Mouse (Mus musculus) hindbrain, embryonic 10.5 days (tissue): ENCODE data around the gene Nmur1. TPM values are rescaled to one million over a fixed set of nuclear protein-coding genes. Genes with fewer than 3 reads are reported as not detected.
A peak's percentile ranks its signal among the peaks of the same experiment; 100 is the strongest.

Source experiments
- DNase-seq: peaks from one replicate; pipeline ENCODE4 v3.0.0-alpha.2; 2017; ENCODE audit warnings: low spot score
- H3K27ac ChIP-seq: fragments of 300-500 bp; sonication (generic); 2 replicates; pipeline ENCODE4 v1.5.1; 2016; ENCODE audit warnings: mild to moderate bottlenecking, moderate library complexity
- H3K27me3 ChIP-seq: fragments of 300-500 bp; sonication (generic); 2 replicates; pipeline ENCODE4 v1.6.1; 2016; ENCODE audit warnings: mild to moderate bottlenecking; ENCODE audit not compliant: poor library complexity, insufficient read depth, severe bottlenecking
- H3K36me3 ChIP-seq: fragments of 300-500 bp; sonication (generic); 2 replicates; pipeline ENCODE4 v1.6.1; 2016; ENCODE audit warnings: mild to moderate bottlenecking, moderate library complexity
- H3K4me1 ChIP-seq: fragments of 300-500 bp; sonication (generic); replicated peaks from 2 replicates; pipeline ENCODE4 v1.6.1; 2016; ENCODE audit warnings: mild to moderate bottlenecking
- H3K4me3 ChIP-seq: fragments of 300-500 bp; sonication (generic); 2 replicates; pipeline ENCODE4 v1.5.1; 2016; ENCODE audit warnings: mild to moderate bottlenecking, moderate library complexity
- H3K9me3 ChIP-seq: fragments of 300-500 bp; sonication (generic); 2 replicates; pipeline ENCODE4 v1.6.1; 2016; ENCODE audit warnings: mild to moderate bottlenecking, moderate library complexity
- WGBS: fragments of 180-500 bp; shearing (Covaris S2); methylation state at CpG from one replicate; pipeline ENCODE4 v1.1.7; 2016; 5-methylcytosine and 5-hydroxymethylcytosine counted together
- polyA plus RNA-seq: library from polyadenylated mRNA; unstranded; fragments of >200 nt; fragmentation: Nextera tagmentation; extraction: Ambion mirVana; gene quantifications from 2 replicates; pipeline ENCODE4 v1.2.1, GENCODE M21; 2016

Gene Nmur1
- polyA plus RNA-seq, 1 experiment from 2014 or later = 0.12 TPM

DNA sequence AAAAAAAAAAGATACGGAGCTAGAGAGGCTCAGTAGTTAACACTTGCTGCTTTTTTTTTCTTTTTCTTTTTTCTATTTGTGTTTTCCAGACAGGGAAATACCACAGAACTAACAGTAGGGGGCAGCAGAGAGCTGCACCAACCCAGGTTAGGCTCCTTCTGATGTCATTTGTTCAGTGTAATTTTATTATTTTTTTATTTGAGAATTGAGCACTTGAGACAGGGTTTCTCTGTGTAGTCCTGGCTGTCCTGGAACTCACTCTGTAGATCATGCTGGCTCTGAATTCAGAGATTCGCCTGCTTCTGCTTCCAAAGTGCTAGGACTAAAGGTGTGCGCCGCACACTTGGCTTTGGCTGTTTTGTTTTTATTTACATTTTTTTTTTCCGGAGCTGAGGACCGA is 9.7 kb downstream of the Nmur1 start:
- Histone ChIP-seq H3K4me3 (no peak overlapping the region), H3K4me1 (peaks cover 13% of the 10 kb centered on the region), H3K27me3 (no peaks in the 10 kb centered on the region), H3K36me3 (no peaks in the 10 kb centered on the region), H3K27ac (no peak overlapping the region), H3K9me3 (no peaks in the 10 kb centered on the region)
- WGBS = 63% methylated on average over 6 of the region's 6 CpGs
- DNase-seq = peak; percentile 17

DNA sequence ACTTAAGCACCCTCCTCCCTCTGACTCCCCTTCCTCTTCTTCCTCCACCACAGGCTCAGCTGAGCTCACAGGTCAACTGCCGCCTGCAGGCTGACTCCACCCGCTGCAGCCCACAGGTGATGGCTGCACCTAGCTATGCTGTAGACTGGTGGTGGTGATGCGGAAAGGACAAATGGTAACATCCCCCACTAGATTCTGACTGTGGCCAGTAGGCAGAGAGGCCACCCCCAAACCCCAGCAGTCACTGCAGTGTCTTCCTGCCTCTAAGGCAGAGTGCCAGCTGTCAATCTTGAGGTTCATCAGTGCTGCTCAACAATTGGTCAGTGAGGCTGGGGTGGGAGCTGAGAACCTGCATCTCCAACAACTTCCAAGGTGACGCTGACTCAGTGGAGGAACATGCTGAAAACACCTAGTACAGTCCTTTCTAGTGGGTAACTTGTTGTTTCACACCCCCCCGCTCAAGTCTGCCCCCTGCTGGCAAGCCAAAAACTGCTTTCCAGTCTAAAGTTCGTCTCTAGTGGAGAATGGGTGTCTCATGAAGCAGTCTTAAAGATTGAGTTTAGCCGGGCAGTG is 10.3 kb downstream of the Nmur1 start:
- H3K4me1 ChIP-seq = peaks cover 7% of the 10 kb centered on the region
- 71% methylated on average over 7 of the region's 7 CpGs for WGBS
- no peaks in the 10 kb centered on the region for H3K9me3 ChIP-seq
- no peak overlapping the region for H3K27ac ChIP-seq
- H3K27me3 ChIP-seq = no peaks in the 10 kb centered on the region
- no peak overlapping the region for H3K4me3 ChIP-seq
- H3K36me3 ChIP-seq = no peaks in the 10 kb centered on the region
- no peak for DNase-seq

DNA sequence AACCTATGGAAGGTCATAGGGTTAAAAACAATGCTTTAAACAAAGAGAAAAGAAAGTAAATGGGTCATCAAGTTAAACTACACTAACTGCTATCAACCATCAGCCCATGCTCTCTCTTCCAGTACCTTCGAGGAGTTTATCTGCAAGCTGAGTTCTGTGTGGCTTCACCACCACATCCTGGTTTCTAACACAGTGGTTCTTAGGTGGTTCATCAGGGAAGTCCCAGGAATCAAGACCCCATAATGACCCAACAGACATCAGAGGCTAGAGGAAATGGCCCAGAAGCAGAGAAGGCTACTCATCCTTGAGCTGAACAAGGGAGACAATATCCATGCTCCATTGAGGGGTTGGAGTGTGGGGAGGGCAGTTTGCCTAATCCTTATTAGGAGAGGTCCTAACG is 10.9 kb downstream of the Nmur1 start:
- Histone ChIP-seq H3K36me3 (no peaks in the 10 kb centered on the region), H3K27me3 (no peaks in the 10 kb centered on the region), H3K9me3 (no peaks in the 10 kb centered on the region), H3K4me3 (no peak overlapping the region), H3K27ac (no peak overlapping the region), H3K4me1 (0 out of 2 replicates have a peak, but pooled peaks cover 6% of the 10 kb centered on the region)
- 82% methylated on average over 2 of the region's 2 CpGs for WGBS
- DNase-seq = no peak

DNA sequence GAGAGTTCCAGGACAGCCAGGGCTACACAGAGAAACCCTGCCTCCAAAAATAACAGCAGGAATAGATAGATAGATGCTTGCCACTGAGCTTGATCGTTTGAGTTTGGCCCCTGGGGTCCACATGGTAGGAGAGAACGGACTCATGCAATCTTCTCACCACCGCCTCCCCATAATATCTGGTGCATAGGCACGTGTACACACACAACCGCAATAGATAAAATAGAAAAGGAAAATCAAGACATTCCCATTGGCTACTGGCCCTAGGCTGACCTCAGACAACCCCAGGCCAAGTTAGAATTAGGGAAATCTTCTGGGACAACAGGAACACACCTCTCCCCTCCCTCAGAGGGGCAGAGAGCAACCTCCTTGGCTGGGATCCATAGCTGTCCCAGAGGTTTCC is 11.3 kb downstream of the Nmur1 start:
- WGBS = 88% methylated on average over 5 of the region's 5 CpGs
- no peaks in the 10 kb centered on the region for H3K36me3 ChIP-seq
- DNase-seq = no peak
- H3K4me1 ChIP-seq = 0 out of 2 replicates have a peak, but pooled peaks cover 2% of the 10 kb centered on the region
- H3K9me3 ChIP-seq = no peaks in the 10 kb centered on the region
- no peaks in the 10 kb centered on the region for H3K27me3 ChIP-seq
- H3K27ac ChIP-seq = no peak overlapping the region
- H3K4me3 ChIP-seq = no peak overlapping the region

DNA sequence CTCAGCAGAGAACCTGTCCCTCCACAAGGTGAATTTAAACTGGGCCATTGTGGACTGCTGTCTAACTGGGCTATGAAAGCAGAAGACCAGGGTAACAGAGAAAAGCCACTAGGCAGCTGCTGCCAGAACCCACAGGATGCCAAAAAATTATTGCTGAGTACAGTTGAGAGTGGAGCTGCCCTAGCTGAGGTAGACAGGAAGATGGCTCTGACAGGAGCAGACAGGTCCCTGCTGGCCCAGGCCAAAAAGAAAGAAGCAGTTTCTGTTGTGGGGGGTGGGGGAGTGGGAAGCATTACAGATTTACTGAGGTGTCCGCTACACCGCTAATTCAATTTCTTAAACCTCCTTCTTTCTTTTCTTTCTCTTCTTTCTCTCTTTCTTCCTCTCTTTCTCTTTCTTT is 16.6 kb downstream of the Nmur1 start:
- peaks cover 4% of the 10 kb centered on the region for H3K9me3 ChIP-seq
- H3K4me1 ChIP-seq = peaks cover 8% of the 10 kb centered on the region; the same call in 1 of the 2 replicates
- H3K4me3 ChIP-seq = no peak overlapping the region
- H3K36me3 ChIP-seq = no peaks in the 10 kb centered on the region
- no peak for DNase-seq
- WGBS = 91% methylated on average over 2 of the region's 2 CpGs
- no peaks in the 10 kb centered on the region for H3K27me3 ChIP-seq
- no peak overlapping the region for H3K27ac ChIP-seq

DNA sequence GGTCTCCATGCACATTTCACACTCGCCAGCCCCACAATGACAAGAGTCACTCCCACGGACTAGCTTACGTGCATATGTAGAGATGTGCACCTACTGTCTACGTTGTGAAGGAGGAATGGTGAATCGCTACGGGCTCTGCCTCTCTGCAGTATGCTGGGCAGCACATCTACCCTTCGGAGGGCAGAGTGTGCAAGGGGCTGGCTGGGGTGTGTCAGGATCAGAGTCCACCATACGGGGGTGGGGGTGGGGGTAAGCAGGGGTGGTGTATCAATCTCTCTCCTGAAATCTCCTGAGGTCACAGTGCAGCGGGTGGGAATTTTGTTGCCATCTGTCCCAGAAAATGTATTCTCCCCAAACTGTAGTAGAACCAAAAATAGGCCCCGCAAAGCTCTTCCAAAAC is 17.5 kb downstream of the Nmur1 start:
- no peaks in the 10 kb centered on the region for H3K36me3 ChIP-seq
- DNase-seq = no peak
- WGBS = 71% methylated on average over 10 of the region's 10 CpGs
- peaks cover 8% of the 10 kb centered on the region; the same call in 1 of the 2 replicates for H3K4me1 ChIP-seq
- no peak overlapping the region; the same call in 1 of the 2 replicates for H3K27ac ChIP-seq
- no peaks in the 10 kb centered on the region for H3K27me3 ChIP-seq
- H3K9me3 ChIP-seq = peaks cover 5% of the 10 kb centered on the region
- no peak overlapping the region for H3K4me3 ChIP-seq

DNA sequence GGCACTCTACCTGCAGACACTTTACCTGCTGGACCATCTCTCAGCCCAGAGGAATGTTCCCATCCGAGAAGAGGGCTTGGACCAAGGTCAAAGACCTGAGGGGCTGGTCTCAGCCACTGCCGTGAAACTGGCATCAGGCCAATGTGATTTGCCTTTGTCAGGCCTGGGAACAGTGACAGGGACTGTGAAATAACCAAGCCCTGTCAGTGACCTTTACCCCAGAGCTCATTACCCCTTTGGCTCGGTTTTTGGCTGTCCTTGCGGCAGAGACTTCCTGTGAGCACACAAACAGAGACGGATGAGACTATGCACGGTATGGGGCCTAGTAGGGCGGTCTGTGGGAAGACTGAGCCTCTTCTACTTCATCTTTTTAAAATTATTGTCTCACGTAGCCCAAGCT is 19.1 kb downstream of the Nmur1 start:
- peak overlapping the region; percentile 40; the same call in 1 of the 2 replicates for H3K27ac ChIP-seq
- H3K4me3 ChIP-seq = no peak overlapping the region
- H3K27me3 ChIP-seq = no peaks in the 10 kb centered on the region
- peaks cover 5% of the 10 kb centered on the region for H3K9me3 ChIP-seq
- DNase-seq = no peak
- H3K36me3 ChIP-seq = no peaks in the 10 kb centered on the region
- 69% methylated on average over 8 of the region's 8 CpGs for WGBS
- peaks cover 8% of the 10 kb centered on the region; the same call in 1 of the 2 replicates for H3K4me1 ChIP-seq

DNA sequence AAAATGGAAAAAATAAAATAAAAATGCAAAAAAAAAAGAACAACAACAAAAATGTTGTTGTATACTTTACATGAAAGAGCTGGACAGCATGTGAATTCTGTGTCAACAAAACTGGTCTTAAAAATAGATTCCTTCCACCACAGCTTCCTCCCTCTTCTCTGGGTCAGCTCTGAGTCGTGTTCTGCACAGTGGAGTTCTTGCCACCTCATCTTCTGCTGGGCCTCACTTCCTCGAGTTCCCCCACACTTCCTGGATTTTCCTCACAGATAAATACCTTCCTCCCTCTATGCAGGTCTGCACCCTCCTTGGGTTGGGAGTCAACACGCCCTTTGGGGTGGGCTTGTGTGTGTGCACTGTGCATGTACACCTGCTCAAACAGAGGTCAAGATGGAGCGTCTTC is 19.7 kb downstream of the Nmur1 start:
- H3K9me3 ChIP-seq = peaks cover 5% of the 10 kb centered on the region
- H3K36me3 ChIP-seq = no peaks in the 10 kb centered on the region
- no peak overlapping the region for H3K27ac ChIP-seq
- H3K4me1 ChIP-seq = peaks cover 8% of the 10 kb centered on the region; the same call in 1 of the 2 replicates
- H3K27me3 ChIP-seq = no peaks in the 10 kb centered on the region
- no peak for DNase-seq
- H3K4me3 ChIP-seq = no peak overlapping the region
- 87% methylated on average over 4 of the region's 4 CpGs for WGBS

DNA sequence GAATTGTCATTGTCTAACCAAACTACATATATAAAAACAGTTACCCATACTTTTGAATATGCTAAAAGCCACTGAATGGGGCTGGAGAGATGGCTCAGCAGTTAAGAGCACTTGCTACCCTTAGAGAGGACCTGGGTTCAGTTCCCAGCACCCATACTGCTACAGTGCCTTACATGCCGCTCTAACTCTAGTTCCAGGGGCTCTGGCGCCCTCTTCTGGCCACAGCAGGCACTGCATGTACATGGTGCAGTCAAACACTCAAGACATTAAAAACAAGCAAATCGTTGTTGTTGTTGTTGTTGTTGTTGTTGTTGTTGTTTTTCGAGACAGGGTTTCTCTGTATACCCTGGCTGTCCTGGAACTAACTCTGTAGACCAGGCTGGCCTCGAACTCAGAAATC is 21.2 kb downstream of the Nmur1 start:
- Histone ChIP-seq H3K36me3 (no peaks in the 10 kb centered on the region), H3K4me1 (peaks cover 8% of the 10 kb centered on the region; the same call in 1 of the 2 replicates), H3K4me3 (no peak overlapping the region), H3K27me3 (no peaks in the 10 kb centered on the region), H3K9me3 (peaks cover 5% of the 10 kb centered on the region), H3K27ac (no peak overlapping the region)
- WGBS = 58% methylated on average over 5 of the region's 5 CpGs
- no peak for DNase-seq

DNA sequence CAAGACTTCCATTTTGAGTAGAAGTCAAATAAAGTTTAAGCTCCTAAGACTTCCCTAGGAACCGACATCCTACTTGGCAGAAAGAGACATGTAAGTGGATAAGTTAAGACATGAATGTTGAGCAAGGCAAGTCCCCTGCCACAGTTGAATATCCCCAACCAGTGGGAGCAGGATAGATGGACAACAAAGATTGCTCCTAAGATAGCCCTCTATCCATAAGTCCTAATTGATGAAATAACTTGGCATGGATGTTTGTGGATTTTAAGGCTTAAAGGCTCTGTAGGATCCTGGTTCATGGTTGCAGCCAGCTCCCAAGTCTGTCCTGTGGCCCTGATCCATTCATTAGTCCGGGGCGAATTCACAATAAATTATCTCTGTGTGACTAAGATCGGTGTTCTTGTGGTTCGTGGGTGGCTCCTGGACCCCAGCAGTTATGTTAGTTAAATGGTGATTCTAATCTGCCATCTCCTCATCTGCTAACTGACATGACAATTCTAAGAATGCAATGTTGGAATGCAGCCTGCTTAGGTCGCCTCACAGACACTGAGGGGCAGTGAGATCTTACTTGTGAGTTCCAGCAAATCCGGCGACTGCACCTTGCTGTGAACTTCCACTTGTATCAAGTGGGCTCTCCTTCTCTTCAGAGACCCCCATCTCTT is 25.8 kb downstream of the Nmur1 start:
- H3K4me3 ChIP-seq = no peak overlapping the region
- no peak overlapping the region for H3K27ac ChIP-seq
- no peak for DNase-seq
- H3K9me3 ChIP-seq = peaks cover 5% of the 10 kb centered on the region
- no peaks in the 10 kb centered on the region for H3K27me3 ChIP-seq
- peaks cover 9% of the 10 kb centered on the region; the same call in 1 of the 2 replicates for H3K4me1 ChIP-seq
- 76% methylated on average over 8 of the region's 8 CpGs for WGBS
- no peaks in the 10 kb centered on the region for H3K36me3 ChIP-seq

DNA sequence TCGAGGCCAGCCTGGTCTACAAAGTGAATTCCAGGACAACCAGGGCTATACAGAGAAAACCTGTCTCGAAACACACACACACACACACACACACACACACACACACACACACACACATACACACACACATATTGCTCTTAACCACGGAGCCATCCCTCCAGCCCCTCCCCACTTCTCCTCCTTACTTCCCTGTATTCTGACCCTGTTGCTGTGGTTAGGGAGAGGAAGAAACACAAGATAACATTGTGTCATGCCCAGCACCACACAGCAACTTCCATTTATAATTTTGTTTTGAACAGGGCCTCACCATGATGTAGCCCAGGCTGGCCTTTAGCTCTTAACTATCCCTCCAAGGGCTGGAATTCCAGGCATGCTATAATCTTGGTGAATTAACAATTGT is 26.7 kb downstream of the Nmur1 start:
- WGBS = 75% methylated on average over 3 of the region's 3 CpGs
- H3K9me3 ChIP-seq = no peaks in the 10 kb centered on the region

DNA sequence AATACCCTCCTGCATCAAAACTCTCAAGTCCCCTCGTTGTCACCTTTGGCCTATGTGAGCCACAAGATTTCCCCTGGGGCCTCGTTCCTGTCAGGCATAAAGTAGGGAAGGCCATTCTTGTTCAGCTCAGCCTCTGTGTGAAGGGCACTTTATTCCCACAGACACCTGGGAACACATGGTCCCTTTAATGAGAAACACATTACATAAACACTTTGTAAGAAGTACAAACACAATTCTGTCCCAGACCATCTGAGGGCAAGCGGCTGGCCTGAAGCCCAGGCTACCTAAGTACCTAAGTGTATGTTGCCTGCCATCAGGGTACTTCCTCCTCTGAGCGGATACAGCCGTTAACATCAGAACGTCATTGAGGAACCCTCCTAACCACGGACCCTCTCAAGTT is 27.8 kb downstream of the Nmur1 start:
- Histone ChIP-seq H3K36me3 (no peaks in the 10 kb centered on the region), H3K4me1 (peaks cover 9% of the 10 kb centered on the region; the same call in 1 of the 2 replicates), H3K4me3 (no peak overlapping the region), H3K27ac (0 out of 2 replicates have a peak overlapping the region, but pooled peaks have one; percentile 29), H3K9me3 (no peaks in the 10 kb centered on the region), H3K27me3 (no peaks in the 10 kb centered on the region)
- WGBS = 67% methylated on average over 7 of the region's 7 CpGs
- peak; percentile 18 for DNase-seq

More for the DNA sequence above, 26.7 kb downstream of the Nmur1 start:
- DNase-seq = no peak
- Histone ChIP-seq H3K36me3 (no peaks in the 10 kb centered on the region), H3K27ac (no peak overlapping the region), H3K27me3 (no peaks in the 10 kb centered on the region), H3K4me1 (peaks cover 9% of the 10 kb centered on the region; the same call in 1 of the 2 replicates), H3K4me3 (no peak overlapping the region)

DNA sequence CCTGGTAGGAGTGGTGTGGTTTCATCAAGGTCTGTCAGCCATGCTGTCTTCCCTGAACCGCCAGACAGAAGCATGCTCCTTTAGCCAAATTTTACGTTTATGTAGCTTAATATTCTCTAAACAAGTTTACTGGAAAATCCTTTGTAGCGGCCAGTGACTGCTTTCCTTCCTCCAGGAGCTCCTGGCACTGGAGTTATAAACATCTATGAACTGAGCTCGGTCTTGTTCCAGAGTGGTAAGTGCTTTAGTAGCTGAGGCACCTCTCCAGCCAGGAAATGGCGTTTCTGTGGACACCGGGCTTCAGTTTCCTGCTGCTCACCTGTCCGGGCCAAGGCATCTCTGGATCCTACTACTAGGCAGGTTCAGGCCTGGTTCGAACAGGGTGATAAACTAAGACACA is 28.4 kb downstream of the Nmur1 start:
- Histone ChIP-seq H3K9me3 (no peaks in the 10 kb centered on the region), H3K27me3 (no peaks in the 10 kb centered on the region), H3K4me1 (peaks cover 9% of the 10 kb centered on the region; the same call in 1 of the 2 replicates), H3K27ac (peak overlapping the region; percentile 29; the same call in 1 of the 2 replicates), H3K36me3 (no peaks in the 10 kb centered on the region), H3K4me3 (no peak overlapping the region)
- 87% methylated on average over 8 of the region's 8 CpGs for WGBS
- DNase-seq = no peak
